Mouse (Mus musculus): Measurements from ENCODE around the gene Klrb1b. TPM values are rescaled to one million over a fixed set of nuclear protein-coding genes. Genes with fewer than 3 reads are reported as not detected.
"Not testable (repeated sequence)": the region's sequence is repeated elsewhere in the genome, so short reads cannot be mapped to it uniquely, and the experiment has no call there.

Klrb1b gene
- polyA plus RNA-seq, 1 experiment, result 0.25 TPM

- 90% methylated on average over 2 of the region's 2 CpGs for WGBS
- TF ChIP-seq CTCF (IDR thresholded peaks at IDR 0.05; ENCODE audit: extremely low read depth, insufficient read length, insufficient replicate concordance, low read depth, low read length), result no peak
- TF ChIP-seq POLR2A (IDR thresholded peaks at IDR 0.05; ENCODE audit: low read depth, low read length), result no peak
Measured at GRCm38 (mm10) chr6:128789115-128789514, 37.0 kb downstream of the Klrb1b start, which contains the start of gene Klrb1c. TSS of gene Klrb1c (minus strand) at chr6:128789215.

GRCm38 (mm10) chr6:128788517-128788916 lies 37.6 kb downstream of the Klrb1b start:
- H3K27me3 ChIP-seq (ENCODE audit: control insufficient read depth, insufficient read depth, low read length), result no peaks in the 10 kb centered on the region
- no peak for TF ChIP-seq CTCF (IDR thresholded peaks at IDR 0.05; ENCODE audit: extremely low read depth, insufficient read length, insufficient replicate concordance, low read depth, low read length)
- TF ChIP-seq POLR2A (IDR thresholded peaks at IDR 0.05; ENCODE audit: low read depth, low read length), result no peak
- H3K27ac ChIP-seq (ENCODE audit: insufficient read depth, low read depth, low read length), result no peak overlapping the region
- H3K4me1 ChIP-seq (ENCODE audit: control insufficient read depth, insufficient read depth, insufficient read length, low read length), result no peaks in the 10 kb centered on the region
- H3K4me3 ChIP-seq (ENCODE audit: low read depth, low read length), result no peak overlapping the region
- H3K36me3 ChIP-seq (ENCODE audit: control insufficient read depth, insufficient read depth, low read length), result no peaks in the 10 kb centered on the region
- 96% methylated on average over 1 of the region's 1 CpGs for WGBS

More at GRCm38 (mm10) chr6:128789115-128789514, 37.0 kb downstream of the Klrb1b start, which contains the start of gene Klrb1c:
- Histone ChIP-seq H3K4me3 (ENCODE audit: low read depth, low read length) (no peak within 1 kb of the TSS), H3K27me3 (ENCODE audit: control insufficient read depth, insufficient read depth, low read length) (no peaks in the 10 kb centered on the region), H3K36me3 (ENCODE audit: control insufficient read depth, insufficient read depth, low read length) (no peaks in the 10 kb centered on the region), H3K4me1 (ENCODE audit: control insufficient read depth, insufficient read depth, insufficient read length, low read length) (no peaks in the 10 kb centered on the region), H3K27ac (ENCODE audit: insufficient read depth, low read depth, low read length) (no peak within 1 kb of the TSS)

GRCm38 (mm10) chr6:128786396-128786795 lies 39.7 kb downstream of the Klrb1b start:
- H3K4me1 ChIP-seq (ENCODE audit: control insufficient read depth, insufficient read depth, insufficient read length, low read length); H3K27ac ChIP-seq (ENCODE audit: insufficient read depth, low read depth, low read length); H3K36me3 ChIP-seq (ENCODE audit: control insufficient read depth, insufficient read depth, low read length); H3K27me3 ChIP-seq (ENCODE audit: control insufficient read depth, insufficient read depth, low read length); H3K4me3 ChIP-seq (ENCODE audit: low read depth, low read length): not testable (repeated sequence)
- WGBS, result 89% methylated on average over 1 of the region's 1 CpGs

GRCm38 (mm10) chr6:128769481-128770253 lies 56.5 kb downstream of the Klrb1b start:
- 79% methylated on average over 10 of the region's 10 CpGs for WGBS
- Histone ChIP-seq H3K27ac (ENCODE audit: insufficient read depth, low read depth, low read length) (no peak overlapping the region), H3K4me1 (ENCODE audit: control insufficient read depth, insufficient read depth, insufficient read length, low read length) (no peaks in the 10 kb centered on the region), H3K4me3 (ENCODE audit: low read depth, low read length) (no peak overlapping the region), H3K36me3 (ENCODE audit: control insufficient read depth, insufficient read depth, low read length) (no peaks in the 10 kb centered on the region), H3K27me3 (ENCODE audit: control insufficient read depth, insufficient read depth, low read length) (no peaks in the 10 kb centered on the region)
- TF ChIP-seq POLR2A (IDR thresholded peaks at IDR 0.05; ENCODE audit: low read depth, low read length) (no peak), CTCF (IDR thresholded peaks at IDR 0.05; ENCODE audit: extremely low read depth, insufficient read length, insufficient replicate concordance, low read depth, low read length) (no peak)

- Histone ChIP-seq H3K27ac (ENCODE audit: insufficient read depth, low read depth, low read length) (no peak overlapping the region), H3K27me3 (ENCODE audit: control insufficient read depth, insufficient read depth, low read length) (no peaks in the 10 kb centered on the region), H3K4me1 (ENCODE audit: control insufficient read depth, insufficient read depth, insufficient read length, low read length) (no peaks in the 10 kb centered on the region), H3K36me3 (ENCODE audit: control insufficient read depth, insufficient read depth, low read length) (no peaks in the 10 kb centered on the region), H3K4me3 (ENCODE audit: low read depth, low read length) (no peak overlapping the region)
- TF ChIP-seq POLR2A (IDR thresholded peaks at IDR 0.05; ENCODE audit: low read depth, low read length), result no peak
- no peak for TF ChIP-seq CTCF (IDR thresholded peaks at IDR 0.05; ENCODE audit: extremely low read depth, insufficient read length, insufficient replicate concordance, low read depth, low read length)
- WGBS, result 82% methylated on average over 4 of the region's 4 CpGs
Measured at GRCm38 (mm10) chr6:128768047-128768446, 58.1 kb downstream of the Klrb1b start.

GRCm38 (mm10) chr6:128766486-128767254 lies 59.5 kb downstream of the Klrb1b start:
- not testable (repeated sequence) for H3K36me3 ChIP-seq (ENCODE audit: control insufficient read depth, insufficient read depth, low read length); H3K4me1 ChIP-seq (ENCODE audit: control insufficient read depth, insufficient read depth, insufficient read length, low read length); H3K4me3 ChIP-seq (ENCODE audit: low read depth, low read length); H3K27me3 ChIP-seq (ENCODE audit: control insufficient read depth, insufficient read depth, low read length)
- WGBS, result 61% methylated on average over 6 of the region's 6 CpGs
- H3K27ac ChIP-seq (ENCODE audit: insufficient read depth, low read depth, low read length), result peak overlapping the region; percentile 28; the same call in 1 of the 2 replicates
- peak; percentile 33; the same call in 1 of the 2 replicates for TF ChIP-seq CTCF (IDR thresholded peaks at IDR 0.05; ENCODE audit: extremely low read depth, insufficient read length, insufficient replicate concordance, low read depth, low read length)

- H3K36me3 ChIP-seq (ENCODE audit: control insufficient read depth, insufficient read depth, low read length), result no peaks in the 10 kb centered on the region
- WGBS, result 71% methylated on average over 1 of the region's 1 CpGs
- TF ChIP-seq CTCF (IDR thresholded peaks at IDR 0.05; ENCODE audit: extremely low read depth, insufficient read length, insufficient replicate concordance, low read depth, low read length) (no peak), POLR2A (IDR thresholded peaks at IDR 0.05; ENCODE audit: low read depth, low read length) (no peak)
- no peak overlapping the region for H3K27ac ChIP-seq (ENCODE audit: insufficient read depth, low read depth, low read length)
- H3K27me3 ChIP-seq (ENCODE audit: control insufficient read depth, insufficient read depth, low read length), result no peaks in the 10 kb centered on the region
- H3K4me3 ChIP-seq (ENCODE audit: low read depth, low read length), result no peak overlapping the region
- H3K4me1 ChIP-seq (ENCODE audit: control insufficient read depth, insufficient read depth, insufficient read length, low read length), result no peaks in the 10 kb centered on the region
Measured at GRCm38 (mm10) chr6:128765211-128765610, 60.9 kb downstream of the Klrb1b start.
